Mouse (Mus musculus) macrophage (primary cell): ENCODE measurements around the gene Spaar. TPM values are rescaled to one million over a fixed set of nuclear protein-coding genes. Genes with fewer than 3 reads are reported as not detected.

Source experiments
- polyA plus RNA-seq: library from polyadenylated mRNA; stranded (reverse); fragments of 250-400 nt; gene quantifications from 3 replicates; pipeline ENCODE4 v1.2.4, GENCODE M21; 2018; ENCODE audit warnings: inconsistent platforms

The Spaar gene
- polyA plus RNA-seq, 1 experiment from 2014 or later, result not detected

Other genes starting within 250 kb of the Spaar start
- not detected in 3 replicates for gene Sit1, start 246.3 kb upstream of the Spaar start, polyA plus RNA-seq
- 24.0 to 38.6 TPM (median 24.2 TPM) in 3 replicates for gene Ccdc107, start 237.1 kb upstream of the Spaar start, polyA plus RNA-seq
- 0.69 to 2.4 TPM (median 1.2 TPM) in 3 replicates for gene Arhgef39, start 230.3 kb upstream of the Spaar start, polyA plus RNA-seq
- gene Car9, start 223.1 kb upstream of the Spaar start, polyA plus RNA-seq, result 3.0 to 7.4 TPM (median 4.9 TPM) in 3 replicates
- 0.17 to 0.46 TPM in 2 of 3 replicates, not detected in the other for gene Tpm2, start 206.3 kb upstream of the Spaar start, polyA plus RNA-seq
- 33.3 to 58.6 TPM (median 47.6 TPM) in 3 replicates for gene Creb3, start 167.7 kb upstream of the Spaar start, polyA plus RNA-seq
- gene Tln1, start 167.3 kb upstream of the Spaar start, polyA plus RNA-seq, result 179 to 305 TPM (median 276 TPM) in 3 replicates
- 17.6 to 45.0 TPM (median 21.9 TPM) in 3 replicates for gene Rgp1, start 151.3 kb upstream of the Spaar start, polyA plus RNA-seq
- 5.4 to 9.2 TPM (median 8.6 TPM) in 3 replicates for gene Gba2, start 151.2 kb upstream of the Spaar start, polyA plus RNA-seq
- not detected in 3 replicates for gene Msmp, start 145.5 kb upstream of the Spaar start, polyA plus RNA-seq
- not detected in 3 replicates for gene Npr2, start 98.1 kb upstream of the Spaar start, polyA plus RNA-seq
- not detected in 3 replicates for gene Spag8, start 76.4 kb upstream of the Spaar start, polyA plus RNA-seq
- gene Hint2, start 73.6 kb upstream of the Spaar start, polyA plus RNA-seq, result 11.4 to 34.2 TPM (median 26.9 TPM) in 3 replicates
- gene Tmem8b, start 61.1 kb upstream of the Spaar start, polyA plus RNA-seq, result 0.80 to 1.5 TPM (median 1.1 TPM) in 3 replicates
- gene Fam221b, start 60.9 kb upstream of the Spaar start, polyA plus RNA-seq, result 0.53 to 4.6 TPM (median 0.59 TPM) in 3 replicates
- gene Olfr70, start 29.2 kb upstream of the Spaar start, polyA plus RNA-seq, result not detected in 3 replicates
- not detected in 3 replicates for gene Olfr71, start 19.8 kb upstream of the Spaar start, polyA plus RNA-seq
- gene Hrct1, start 2.8 kb upstream of the Spaar start, polyA plus RNA-seq, result not detected in 3 replicates
- not detected in 3 replicates for gene Olfr159, start 41.0 kb downstream of the Spaar start, polyA plus RNA-seq
- gene Olfr156, start 93.9 kb downstream of the Spaar start, polyA plus RNA-seq, result not detected in 3 replicates
- gene Olfr157, start 110.2 kb downstream of the Spaar start, polyA plus RNA-seq, result not detected in 3 replicates
- gene Olfr155, start 121.5 kb downstream of the Spaar start, polyA plus RNA-seq, result not detected in 3 replicates
- 0.12 to 0.38 TPM (median 0.34 TPM) in 3 replicates for gene Reck, start 145.5 kb downstream of the Spaar start, polyA plus RNA-seq
- gene Glipr2, start 227.4 kb downstream of the Spaar start, polyA plus RNA-seq, result 1.7 to 2.7 TPM (median 2.0 TPM) in 3 replicates